Mouse (Mus musculus) spleen, embryonic (tissue): Measurements from ENCODE around the gene Olfr524.

Source experiments
- CTCF ChIA-PET: fragments of 350-600 bp; sonication (Branson Sonifier 250); formaldehyde crosslinking; loops from one replicate; lab custom pipeline; 2022; lab: Charles Lee

Olfr524 gene

GRCm38 (mm10) chr7:140186646-140187620 lies 18.8 kb downstream of the Olfr524 start:
- CTCF ChIA-PET = interaction anchor here (0.7 kb wide), 1 partner anchor 12 kb away, joined by 9 read pairs; no protein-coding TSS in a partner anchor

DNA sequence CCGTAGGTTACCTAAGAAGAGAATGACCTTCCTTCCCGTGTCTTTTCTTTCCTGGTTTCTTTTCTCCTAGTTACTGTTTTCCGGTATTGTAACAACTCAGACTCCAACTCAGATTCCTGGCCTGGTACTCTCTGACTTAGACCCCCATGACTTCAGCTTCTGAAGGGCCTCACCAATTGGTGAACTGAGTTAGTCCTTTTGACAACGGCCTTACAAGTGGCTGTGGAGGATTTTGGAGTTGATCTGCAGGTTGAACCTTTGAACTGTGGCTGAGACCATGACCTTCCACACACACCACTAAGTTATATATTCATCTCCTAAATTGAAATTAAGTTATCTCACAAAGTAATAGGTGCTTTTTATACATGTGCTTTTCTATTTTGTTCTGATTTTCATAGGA lies 21.6 kb downstream of the Olfr524 start:
- CTCF ChIA-PET = no interaction called here

GRCm38 (mm10) chr7:140180692-140181091 lies 25.1 kb downstream of the Olfr524 start:
- CTCF ChIA-PET = no interaction called here

DNA sequence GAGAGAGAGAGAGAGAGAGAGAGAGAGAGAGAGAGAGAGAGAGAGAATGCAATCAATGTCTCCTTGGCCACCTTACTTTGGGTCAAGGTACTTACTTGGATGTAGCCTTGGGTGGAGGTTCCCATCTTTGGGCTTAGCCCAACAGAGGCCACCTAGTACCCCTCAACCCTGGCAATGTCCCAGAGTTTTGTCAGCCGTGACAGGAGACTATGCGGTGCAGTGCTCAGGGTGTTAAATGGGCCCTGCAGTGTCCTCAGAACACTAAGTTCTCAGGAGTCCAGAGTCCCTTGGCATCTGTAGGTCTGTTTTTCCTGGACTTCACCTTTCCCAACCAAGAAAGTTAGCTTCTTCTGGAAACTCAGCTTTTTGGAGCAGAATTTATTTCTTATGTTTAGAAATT lies 26.6 kb downstream of the Olfr524 start:
- CTCF ChIA-PET = no interaction called here

DNA sequence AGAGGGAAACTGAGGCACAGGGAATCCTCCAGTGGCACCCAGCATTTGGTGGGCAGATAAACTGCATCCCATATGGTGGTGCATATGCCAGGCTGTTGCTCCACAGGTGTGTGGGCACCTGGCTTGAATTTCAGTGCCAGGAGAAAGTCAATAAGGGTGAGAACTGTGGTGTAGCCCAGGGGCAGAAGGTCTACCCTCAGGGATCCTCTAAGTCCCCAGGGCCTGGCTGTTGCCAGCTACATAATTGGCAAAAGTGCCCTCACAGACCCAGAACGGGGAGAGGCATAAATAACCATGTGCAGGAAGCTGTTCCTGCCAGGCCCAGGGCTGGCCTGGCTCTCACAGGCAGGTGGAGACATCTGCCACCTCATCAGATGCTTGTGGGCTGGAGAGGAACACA lies 32.8 kb downstream of the Olfr524 start, which contains the start of gene Olfr523:
Olfr523 (plus strand) TSS at position 282 of the 400 bp plus-strand sequence.
- CTCF ChIA-PET = no interaction called here

DNA sequence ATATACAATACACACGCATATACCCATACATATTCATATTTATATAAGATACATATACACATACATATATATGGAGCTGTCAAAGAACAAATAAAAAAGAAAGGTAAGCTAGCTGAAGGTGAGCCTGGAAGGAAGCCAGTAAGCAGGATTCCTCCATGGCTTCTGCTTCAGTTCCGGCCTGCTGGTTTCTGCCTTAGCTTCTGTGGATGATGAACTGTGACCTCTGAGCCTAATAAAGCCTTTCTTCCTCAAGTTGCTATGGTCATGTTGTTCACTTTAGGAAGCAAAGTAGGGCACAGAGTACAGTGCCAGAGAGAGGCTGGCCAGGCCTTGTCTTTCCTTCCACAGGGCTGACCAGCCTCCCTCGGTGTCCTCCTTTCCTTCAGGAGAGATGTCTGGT lies 34.9 kb downstream of the Olfr524 start:
- CTCF ChIA-PET = no interaction called here

DNA sequence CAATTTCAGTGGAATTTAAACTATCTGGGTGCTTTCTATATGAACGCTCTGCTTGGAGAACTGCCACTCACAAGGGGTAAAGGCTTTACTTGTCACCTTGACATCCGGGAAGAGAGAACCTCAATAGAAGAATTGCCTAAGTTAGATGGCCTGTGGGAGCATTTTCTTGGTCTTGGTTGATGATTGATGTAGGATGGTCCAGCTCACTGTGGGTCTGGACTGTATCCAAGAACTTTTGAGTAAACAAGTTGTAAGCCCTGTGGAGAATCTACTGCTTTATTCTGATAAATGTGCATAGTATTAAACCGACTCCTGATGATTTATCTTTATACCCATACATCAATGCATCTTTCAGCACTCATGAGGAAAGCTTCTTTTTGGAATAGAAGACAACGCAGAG lies 36.4 kb downstream of the Olfr524 start:
- CTCF ChIA-PET = no interaction called here

- CTCF ChIA-PET = no interaction called here
Observed at GRCm38 (mm10) chr7:140167950-140168349, 37.8 kb downstream of the Olfr524 start.

- CTCF ChIA-PET = no interaction called here
Observed at GRCm38 (mm10) chr7:140164664-140165063, 41.1 kb downstream of the Olfr524 start, which contains the start of gene Olfr522. TSS of gene Olfr522 (minus strand) at chr7:140164764.

GRCm38 (mm10) chr7:140160363-140160762 lies 45.4 kb downstream of the Olfr524 start:
- CTCF ChIA-PET = no interaction called here

DNA sequence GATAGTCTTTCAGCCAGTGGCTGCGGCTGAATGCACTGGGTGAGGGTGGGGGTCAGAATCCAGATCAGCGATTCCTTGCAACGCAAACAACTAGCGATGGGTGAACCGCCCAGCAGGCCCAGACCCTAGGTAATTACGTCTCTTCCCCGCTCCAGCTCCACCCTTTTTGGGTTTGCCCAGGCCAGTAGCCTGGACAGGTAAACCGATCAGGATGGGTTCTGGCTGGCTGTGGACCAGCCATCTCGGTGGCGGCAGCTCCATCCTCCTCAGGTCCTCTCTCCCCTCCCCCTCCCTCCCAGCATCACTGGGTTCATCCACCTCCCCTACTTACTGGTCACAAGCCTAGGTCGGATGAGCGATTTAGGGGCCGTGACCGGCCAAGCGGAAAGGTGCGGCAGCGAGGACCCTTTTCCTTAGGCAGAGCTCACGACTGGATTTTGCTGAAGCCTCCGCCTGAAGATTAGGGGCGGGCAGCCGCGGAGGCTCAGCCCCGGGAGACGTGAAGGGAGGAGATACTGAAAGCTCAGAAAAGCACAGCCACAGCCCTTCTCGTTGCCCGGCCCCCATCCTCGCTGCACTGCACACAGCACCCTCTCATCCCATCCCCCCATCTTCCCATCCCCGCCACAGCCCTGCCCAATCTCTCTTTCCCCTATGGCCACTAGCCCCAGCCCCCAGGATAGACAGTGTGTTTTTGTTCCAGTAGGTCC lies 51.4 kb downstream of the Olfr524 start, which contains the start of gene Sprn:
Sprn (minus strand) TSS at position 660 of the 710 bp plus-strand sequence.
- CTCF ChIA-PET = no interaction called here

DNA sequence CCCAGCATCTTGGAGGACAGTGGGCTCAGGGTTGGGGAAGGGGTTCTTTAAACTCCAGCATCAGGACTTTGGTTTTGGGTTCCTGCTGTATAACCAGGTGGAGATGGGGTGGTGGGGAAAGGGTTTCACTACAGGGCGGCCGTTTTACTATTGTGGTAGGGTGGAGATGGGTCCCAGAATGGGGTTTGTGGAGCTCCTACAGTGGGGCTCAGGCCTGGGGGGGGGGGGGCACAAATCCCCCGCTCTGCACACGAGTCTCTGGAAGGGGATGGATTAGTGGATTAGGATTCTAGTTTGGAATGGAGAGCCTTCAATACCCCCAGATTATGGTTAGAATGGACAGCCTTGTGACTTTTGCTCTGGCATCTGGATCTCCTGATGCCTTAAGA lies 51.9 kb downstream of the Olfr524 start:
- CTCF ChIA-PET = no interaction called here

DNA sequence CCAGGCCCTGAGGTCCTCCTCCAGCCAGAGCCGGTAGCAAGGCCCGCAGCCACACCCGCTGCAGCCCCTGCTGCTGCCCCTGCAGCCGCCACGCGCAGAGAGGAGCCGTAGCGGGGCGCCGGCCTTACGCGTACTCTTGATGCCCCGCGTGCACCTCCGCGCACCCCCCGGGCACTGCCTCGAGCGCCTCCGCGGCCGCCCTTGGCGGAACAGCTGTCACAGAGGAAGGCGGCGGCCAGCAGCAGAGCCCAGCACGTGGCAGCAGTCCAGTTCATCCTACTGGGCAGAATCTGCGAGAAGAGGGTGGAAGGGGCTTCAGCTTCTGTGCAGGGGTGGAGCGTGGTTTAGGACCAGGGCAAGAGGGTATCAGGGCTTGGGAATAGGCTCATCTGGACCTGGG lies 52.4 kb downstream of the Olfr524 start:
- CTCF ChIA-PET = no interaction called here
